Mouse (Mus musculus): Measurements from ENCODE around the gene Cdk19. TPM values are rescaled to one million over a fixed set of nuclear protein-coding genes. Genes with fewer than 3 reads are reported as not detected.

Cdk19 gene
- 10 to 100 TPM in 1 of 2 experiments, 1 to 10 TPM in 1; 7.6 to 17.1 TPM for total RNA-seq (2021)
- long read RNA-seq, experiment 1, partial matches to known transcripts, result 3 of 3 reads
- long read RNA-seq, experiment 1, other reads (novel, unspliced or antisense), result 0 of 3 reads
- long read RNA-seq, experiment 2, result 0 reads

DNA sequence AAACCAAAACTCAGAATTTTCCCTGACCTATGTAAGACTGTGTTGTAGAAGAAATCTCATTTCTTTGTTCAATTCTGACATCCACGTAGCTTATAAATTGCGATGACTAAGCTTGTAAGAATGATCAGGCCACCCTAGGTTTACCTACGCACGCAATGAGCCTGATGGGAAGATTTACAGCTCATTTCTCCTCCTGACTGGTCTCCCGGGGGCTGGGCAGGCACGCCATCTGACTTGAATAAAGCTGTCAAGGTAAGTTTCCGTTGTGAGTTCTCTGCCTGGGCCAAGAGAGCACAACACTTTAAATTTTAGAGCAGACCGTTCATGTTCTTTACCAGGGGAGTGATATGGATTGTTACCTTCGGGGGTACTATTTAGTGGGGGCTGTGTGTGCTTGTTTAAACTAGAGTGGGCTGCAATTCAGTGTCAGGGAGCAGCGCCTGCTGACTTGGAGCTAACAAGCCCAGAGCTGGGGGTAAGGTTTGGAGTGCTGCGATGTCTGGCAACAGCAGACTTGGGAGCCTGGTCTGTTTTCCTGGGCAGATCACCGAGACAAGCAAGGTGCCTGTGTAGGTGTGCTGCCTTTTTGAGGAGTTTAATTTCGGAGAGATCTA lies at the start of gene Cdk19:
Gene Cdk19 (plus strand): TSS at position 214 of the 614 bp plus-strand sequence.
- DNase-seq, result peak in 1 of 2 experiments; percentile 8

DNA sequence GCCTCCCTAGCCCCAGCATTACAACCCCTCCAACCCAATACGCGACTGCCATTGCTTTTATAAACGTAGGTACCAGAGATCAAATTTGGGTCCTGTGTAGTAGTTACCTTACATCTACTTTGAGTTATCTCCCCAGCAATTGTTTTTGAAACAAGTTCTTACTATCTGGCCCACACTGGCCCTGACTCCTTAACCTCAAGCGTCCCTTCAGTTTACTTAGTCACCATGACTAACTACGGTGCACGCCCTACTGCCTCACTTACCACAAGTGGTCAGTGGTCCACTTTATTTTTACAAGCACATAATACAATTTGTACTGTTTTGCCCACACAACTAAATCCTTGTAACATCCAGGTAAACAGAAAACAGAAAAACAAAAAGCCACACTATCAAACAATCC lies 46.7 kb upstream of the Cdk19 start:
- peak; percentile 25 to 30 for DNase-seq

DNA sequence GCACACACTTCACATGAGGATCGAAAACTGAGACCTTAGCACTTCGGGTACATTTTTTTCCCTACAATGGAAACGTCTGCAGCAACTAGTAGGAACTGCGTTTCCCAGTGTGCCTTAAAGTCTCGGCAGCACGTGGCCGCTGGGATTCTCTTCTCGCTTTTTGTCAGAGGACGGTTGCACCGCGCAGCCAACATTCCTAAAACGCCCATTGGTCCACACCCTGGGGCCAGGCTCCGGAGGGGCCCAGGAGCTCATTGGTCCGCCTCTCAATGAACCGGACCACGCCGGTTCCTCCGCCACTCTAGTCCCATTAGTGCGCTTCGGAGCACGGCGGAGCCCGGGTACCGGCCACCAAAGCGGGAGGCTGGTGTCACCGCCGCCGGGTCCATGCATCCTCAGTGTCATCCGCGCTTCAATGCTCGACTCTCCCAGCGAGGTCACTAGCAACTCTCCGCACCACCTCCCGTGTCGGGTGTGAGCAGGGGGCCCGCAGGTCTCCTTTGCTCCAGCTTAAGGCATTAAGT lies 38.7 kb upstream of the Cdk19 start:
- DNase-seq, result peak; percentile 87 to 89

DNA sequence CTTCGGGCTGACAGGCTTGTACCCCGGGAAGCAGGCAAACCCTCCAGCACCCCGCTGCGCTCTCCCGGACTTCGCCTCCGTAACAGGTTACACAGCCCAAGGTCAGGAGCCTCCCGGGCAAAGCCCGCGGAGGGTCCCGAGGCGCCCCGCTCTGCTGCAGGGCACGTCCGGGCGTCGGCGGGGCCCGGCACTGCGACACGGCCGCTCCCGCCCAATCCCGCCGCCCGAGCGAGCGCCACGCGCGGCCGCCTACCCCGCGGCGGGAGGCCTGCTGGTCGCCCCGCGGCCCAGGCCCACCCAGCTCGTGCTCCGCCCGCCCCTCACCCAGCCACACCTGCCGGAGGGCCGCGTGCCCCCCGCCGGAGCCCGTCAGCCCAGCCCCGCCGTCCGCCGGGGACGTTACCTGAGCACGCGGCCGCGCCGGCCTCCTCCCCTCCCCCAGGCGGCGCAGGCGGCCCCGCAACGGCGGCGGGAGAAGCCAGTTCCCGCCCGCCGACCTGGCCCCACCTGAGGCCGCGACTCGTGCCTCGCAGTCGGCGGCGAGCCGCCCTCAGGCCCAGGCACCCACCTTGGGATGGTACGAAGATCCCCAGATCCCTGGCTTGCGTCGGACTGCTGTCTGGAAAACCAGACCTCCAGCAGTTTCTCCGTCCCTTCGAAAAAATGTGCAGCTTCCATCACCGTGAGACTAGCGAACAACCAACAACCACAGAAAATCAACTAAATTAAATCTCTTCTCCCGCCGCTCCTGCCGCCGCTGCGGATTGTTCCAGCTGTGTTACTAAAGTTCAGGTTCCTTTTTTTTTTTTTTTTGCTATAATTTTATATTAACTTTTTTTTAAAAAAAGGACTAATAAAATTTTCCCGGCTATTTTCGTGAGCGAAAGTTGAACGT lies 37.9 kb upstream of the Cdk19 start:
- peak; percentile 35 to 66 for DNase-seq

DNA sequence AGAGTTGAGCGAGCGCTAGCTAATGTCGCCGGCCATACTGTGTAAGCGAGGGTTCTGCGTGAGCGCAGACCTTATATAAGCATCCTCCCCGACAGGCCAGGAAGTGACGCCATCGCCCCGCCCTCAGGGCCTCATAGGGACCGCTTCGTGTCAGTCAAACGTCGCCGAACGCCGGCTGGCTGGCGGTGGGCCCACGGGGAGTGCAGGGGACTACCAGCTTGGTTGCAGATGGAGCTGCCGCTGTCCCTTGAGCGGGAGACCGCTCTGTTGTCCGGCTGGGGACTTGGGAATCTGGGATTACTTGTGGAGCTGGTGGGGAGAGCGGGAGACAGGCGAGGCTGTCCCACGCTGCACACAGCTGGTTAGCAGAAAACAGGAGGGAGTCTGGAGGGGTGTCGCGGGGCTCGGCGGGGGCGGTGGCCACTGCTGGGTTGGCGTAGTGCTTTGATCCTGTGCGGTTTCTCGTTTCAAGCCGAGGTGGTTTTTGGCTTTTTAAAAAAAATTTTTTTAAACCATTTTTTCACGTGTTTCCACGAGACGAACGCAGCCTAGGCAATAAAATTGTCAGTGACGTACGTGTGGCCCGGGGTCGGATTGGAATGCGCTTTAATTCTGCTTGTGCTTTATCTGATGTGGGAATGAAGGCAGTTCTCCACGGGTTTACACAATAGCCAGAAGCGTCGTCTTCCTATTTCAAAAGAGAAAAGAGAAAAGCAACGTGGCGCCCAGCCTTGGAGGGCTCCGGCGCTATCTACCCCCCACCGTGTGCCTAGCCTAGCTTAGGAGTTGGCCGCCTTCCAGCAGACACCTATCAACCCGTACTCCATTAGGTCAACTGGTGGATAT lies 37.0 kb upstream of the Cdk19 start, which contains the start of gene Amd1:
Gene Amd1 (minus strand): TSS at position 47 of the 846 bp plus-strand sequence.
- DNase-seq, result peak; percentile 100

DNA sequence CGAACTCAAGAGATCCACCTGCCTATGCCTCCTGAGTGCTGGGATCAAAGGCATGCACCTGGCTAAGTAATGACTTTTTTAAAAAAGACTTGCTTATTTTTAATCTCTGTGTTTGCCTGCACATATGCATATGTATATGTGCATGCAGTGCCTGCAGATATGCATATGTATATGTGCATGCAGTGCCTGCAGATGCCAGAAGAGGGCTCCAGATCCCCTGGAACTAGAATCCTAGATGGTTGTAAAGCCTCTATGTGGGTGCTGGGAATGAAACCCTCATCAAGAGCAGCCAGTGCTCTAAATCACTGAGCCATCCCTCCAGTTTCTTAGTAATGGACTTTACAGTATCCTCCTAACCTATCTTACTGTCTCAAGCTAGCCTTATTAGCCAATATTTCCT lies 33.4 kb upstream of the Cdk19 start:
- no peak for DNase-seq

DNA sequence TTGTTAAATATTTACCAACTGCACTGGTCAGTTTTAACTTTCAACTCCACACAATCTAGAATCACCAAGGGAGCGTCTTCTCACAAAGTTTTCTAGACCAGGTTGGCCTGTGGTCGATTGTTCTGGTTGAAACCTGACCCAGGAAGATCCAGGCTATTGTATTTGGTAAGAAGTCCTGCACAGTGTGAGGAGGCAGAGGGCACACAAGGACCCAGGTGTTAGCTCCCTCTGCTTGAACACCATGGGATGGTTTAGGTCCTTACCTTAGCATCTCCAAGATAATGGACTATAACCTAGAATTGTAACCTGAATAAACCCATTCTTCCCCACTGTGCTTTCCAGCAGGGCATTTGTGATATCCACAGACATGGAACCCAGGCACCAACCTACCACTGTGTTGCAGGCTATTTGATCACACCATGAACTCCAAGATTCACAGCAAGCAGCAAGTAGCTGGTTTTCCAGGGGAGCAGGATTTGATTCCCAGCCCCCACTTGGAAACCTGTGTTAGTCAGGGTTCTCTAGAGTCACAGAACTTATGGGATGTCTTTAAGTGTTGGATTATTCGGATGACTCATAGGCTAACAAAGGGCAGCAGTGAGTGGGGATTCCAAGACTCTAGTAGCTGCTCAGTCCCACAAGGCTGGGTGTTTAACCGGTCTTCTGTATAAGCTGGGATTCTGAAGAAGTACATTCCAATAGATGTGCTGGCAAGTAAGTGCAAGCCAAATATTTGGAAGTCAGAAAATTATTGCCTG lies 31.4 kb upstream of the Cdk19 start:
- DNase-seq, result no peak

DNA sequence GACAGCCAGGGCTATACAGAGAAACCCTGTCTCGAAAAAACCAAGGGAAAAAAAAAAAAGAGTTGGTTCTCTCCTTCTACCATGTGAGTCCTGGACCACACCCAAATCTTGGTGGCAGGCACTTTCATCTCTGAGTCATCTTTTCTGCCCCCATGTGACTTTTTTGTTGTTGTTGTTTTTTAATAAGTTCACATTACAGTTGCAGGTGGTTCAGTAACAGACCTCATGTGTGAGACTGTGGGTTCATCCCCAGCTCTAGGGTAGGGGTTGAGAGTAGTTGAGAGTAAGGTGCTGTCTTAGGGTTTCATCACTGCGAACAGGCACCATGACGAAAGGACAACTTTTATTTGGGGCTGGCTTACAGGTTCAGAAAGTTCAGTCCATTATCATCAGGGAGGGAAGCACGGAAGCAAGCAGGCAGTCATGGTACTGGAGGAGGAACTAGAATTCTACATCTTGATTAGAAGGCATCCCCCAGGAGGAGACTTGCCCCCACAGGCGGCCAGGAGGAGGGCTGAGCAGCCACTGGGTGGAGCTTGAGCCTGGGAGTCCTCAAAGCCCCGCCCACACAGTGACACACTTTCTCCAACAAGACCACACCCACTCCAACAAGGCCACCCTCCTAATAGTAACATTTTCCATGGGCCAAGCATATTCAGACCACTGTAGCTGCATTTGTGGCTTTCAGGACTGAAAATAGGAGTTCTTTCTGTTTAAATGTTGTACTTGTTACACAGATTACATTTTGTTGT lies 29.3 kb upstream of the Cdk19 start:
- DNase-seq, result peak; percentile 40 to 46

DNA sequence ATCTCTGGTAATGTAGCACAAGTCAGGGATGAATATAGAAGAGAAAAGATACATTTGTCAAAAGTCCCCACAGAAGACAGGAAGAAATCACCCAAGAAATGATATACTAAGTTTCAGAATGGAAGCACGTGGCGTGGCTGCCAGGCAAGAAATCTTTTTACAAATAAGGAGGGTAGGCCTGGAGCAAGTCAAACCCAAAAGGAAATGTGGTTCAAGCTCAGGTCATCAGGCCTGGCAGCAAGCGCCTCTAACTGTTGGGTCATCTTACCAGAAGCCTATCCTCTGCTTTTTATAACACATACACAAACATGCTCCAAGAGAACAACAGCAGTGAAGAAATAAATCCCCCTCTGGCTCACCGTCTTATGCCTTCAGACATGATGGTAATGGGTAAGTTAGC lies 26.6 kb upstream of the Cdk19 start:
- DNase-seq, result no peak

DNA sequence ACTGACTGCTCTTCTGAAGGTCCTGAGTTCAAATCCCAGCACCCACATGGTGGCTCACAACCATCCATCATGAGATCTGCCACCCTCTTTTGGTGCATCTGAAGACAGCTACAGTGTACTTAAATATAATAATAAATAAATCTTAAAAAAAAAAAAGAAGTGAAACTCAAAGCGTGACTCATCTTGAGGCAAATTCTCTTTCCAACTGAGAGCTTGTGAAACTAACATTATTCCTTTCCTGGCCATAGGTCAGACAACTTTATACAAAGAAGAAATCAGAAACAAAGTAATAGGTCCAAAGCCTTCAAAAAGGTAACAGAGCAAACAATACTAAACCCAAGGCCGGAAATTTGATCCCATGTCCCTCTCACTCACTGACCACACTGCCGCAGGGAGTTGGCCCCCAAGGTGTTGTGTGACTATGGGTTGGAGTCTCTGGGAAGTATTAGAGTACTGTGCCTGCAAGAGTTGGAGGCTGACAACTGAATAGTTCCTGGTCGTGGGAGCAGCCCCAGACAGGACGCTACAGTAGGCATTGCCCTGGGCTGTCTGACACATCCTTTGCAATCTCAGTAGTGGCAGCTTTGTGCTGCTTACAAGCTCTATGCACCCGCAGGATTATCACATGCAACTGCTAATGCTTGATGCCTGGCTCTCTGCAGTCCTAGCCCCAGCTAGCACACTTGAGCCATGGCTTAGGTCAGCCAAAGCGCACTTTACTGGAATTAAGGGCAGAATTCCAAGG lies 22.4 kb upstream of the Cdk19 start:
- DNase-seq, result no peak

DNA sequence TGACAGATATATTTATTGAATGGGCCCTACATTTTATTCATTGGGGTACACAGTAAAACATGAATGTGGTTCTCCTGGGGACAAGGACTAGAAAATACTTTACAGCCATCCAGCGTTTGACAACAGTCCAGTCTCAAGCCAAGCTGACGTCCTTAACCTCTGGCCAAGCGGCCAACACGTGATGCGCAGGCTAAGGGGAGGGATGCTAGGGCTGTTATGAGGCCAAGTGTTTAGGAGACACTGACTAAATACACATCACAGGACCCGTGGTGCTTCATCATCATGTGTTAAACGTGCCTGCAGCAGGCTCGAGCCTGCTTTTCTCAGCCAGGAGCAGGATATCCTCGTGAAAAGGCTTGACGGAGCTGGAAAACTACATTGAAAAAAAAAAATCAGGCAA lies 19.1 kb upstream of the Cdk19 start:
- no peak for DNase-seq

DNA sequence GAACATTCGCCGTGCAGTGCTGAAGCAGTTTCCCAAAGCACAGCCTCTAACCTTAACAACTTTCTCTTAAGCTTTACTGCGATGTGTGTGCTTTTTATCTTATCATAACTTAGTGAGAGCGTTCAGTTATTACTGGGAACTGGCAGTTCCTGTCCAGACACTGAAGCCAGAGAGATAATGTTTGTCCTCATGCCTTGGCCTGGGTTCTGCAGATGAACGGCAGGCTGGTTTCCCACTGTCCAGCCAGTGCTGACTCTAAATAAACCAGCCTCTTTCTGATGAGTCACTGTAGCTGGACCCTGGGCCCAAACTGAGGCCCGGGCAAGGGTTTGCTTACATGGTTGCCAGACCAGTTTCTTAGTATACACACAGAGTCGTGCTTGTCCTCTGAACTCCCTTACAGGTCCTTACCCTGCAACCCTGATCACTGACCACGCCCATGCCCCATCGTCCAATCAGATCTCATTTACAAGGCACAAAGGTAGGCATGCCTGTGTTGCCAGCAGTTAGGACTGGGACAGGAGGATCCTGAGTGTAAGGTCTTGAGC lies 11.3 kb upstream of the Cdk19 start:
- peak in 1 of 2 experiments; percentile 17 for DNase-seq

DNA sequence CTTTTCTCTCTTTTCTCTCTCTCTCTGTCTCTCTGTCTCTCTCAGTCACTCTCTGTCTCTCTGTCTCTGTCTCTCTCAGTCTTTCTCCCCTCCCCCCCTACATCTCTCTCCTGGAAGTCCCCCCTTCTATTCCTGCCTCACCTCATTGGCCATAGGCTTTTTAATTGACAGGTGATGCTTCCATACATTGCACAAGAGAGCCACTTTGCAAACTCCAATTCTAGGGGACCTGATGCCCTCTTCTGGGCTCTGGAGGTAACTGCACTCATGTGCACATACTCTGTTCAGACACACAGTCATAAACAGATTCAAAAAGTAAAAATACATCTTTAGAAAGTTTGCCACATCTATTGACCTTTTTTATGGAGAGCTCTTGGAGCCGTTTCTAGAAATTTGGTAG lies 9.1 kb upstream of the Cdk19 start:
- no peak for DNase-seq

DNA sequence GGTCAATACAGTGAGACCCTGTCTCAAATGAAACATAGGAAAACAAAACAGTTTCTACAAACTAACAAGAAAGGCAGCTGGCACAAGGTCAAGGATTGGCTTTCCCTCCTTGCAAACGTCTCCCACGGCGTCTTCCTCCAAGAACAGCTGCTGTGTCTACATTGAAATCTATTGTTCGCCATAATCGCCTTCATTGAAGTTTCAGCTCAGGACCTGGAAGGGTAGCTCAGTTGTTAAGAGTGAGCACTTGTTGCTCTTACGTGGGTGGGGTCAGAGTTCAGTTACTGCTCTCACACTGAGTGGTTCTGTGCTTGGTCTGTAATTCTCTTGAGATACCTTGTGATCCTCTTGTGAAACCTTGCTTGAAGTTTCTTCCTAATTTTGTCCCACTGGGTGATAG lies 6.5 kb upstream of the Cdk19 start:
- DNase-seq, result no peak

DNA sequence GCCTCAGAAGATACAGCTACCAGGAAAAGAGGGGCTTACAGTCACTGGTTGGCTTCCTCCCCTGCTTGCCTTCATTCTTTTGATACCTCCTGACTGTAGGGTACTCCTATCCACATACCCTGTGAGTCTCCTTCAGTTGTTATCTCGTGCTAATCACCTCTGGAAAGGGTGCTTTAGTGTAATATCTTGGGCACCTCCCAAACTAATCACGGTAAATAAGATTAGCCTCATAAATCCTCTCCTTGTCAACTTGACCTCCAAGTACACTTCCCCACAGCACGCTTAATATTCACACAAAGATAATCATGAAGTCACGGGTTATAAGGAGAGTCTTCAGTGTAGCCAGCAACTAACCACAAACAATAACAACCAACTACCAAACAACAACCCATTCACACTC lies 2.7 kb downstream of the Cdk19 start:
- no peak for DNase-seq

DNA sequence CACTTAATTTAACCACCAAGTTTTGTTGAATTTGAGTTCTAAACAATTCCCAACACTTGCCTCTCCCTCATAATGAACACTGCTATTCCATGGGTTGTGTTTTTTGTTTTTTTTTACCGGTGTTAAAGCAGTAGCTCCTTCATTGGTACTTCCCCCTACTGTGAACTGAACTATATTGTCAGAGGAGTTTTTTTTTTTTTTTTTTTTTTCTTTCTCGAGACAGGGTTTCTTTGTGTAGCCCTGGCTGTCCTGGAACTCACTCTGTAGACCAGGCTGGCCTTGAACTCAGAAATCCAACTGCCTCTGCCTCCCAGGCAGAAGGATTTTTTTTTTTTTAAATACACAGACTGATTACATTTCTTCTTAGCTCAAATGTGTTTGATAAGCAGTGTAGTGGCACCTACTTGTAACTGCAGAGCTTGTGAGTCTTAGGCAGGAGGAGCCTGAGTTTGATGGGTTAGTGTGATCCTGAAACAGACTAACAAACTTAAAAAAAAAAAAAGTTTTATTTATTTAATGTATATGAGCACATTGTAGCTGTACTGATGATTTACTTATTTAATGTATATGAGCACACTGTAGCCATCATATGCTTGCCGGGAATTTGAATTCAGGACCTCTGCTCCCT lies 7.5 kb downstream of the Cdk19 start:
- DNase-seq, result no peak

DNA sequence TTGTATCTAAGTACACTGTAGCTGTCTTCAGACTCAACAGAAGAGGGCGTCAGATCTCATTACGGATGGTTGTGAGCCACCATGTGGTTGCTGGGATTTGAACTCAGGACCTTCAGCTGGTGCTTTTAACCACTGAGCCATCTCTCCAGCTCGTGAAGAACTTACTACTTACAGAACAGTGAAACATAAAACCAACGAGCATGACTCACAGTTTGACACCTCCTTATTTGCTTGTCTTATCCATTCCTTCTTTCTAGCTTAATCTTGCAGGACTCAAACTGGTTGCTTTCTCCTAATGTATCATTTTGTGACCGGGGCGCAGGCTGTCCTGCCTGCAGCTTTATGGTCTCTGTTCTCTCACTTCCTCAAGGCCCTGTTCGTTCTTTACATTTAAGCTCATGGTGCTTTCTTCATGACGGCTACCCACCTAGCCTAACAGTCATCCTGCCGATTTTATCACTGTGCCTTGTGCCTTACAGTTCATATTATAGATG lies 8.1 kb downstream of the Cdk19 start:
- DNase-seq, result no peak

Measured in adrenal gland, postnatal 36 days (tissue).